Mouse (Mus musculus): ENCODE results near the gene Ctps2. TPM values are rescaled to one million over a fixed set of nuclear protein-coding genes. Genes with fewer than 3 reads are reported as not detected.

The Ctps2 gene
- total and polyA plus RNA-seq, 3 experiments, result 31.0 to 31.8 TPM; not detected in 1

DNA sequence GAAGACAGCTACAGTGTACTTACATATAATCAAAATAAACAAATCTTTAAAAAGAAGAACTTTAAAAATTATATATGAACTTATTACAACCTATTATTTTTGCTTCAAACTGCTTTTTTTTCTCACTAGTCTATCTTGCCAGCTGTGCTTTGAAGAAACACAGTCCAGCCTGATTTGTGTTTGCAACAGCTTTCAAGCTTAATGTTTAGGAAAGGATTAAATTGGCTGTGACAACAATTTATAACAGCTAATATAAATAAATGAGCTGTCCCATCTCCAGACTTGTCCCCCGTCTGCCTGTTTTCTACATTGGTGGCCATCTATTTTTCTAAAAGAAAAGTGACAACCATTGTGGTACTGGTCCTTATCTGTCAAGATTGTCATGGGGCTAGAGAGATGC, 41.0 kb downstream of the Ctps2 start:
- Histone ChIP-seq H3K27ac (ENCODE audit: control insufficient read depth, low read depth, low read length) (no peak overlapping the region), H3K79me2 (ENCODE audit: control insufficient read depth, insufficient read depth, low read length, poor library complexity) (no peaks in the 10 kb centered on the region), H3K9ac (ENCODE audit: control insufficient read depth, low read depth, low read length, poor library complexity, severe bottlenecking) (no peak overlapping the region), H3K27me3 (ENCODE audit: control insufficient read depth in 1 of 2, insufficient read depth in 2 of 2, low read length in 2 of 2) (no peaks in the 10 kb centered on the region), H3K9me3 (replicated peaks; ENCODE audit: insufficient read depth, low read length) (no peaks in the 10 kb centered on the region), H3K4me1 (ENCODE audit: control insufficient read depth in 1 of 2, insufficient read depth in 2 of 2, low read length in 2 of 2) (no peaks in the 10 kb centered on the region), H3K4me3 (ENCODE audit: control insufficient read depth in 1 of 2, insufficient read depth in 1 of 2, low read depth in 2 of 2, low read length in 2 of 2) (no peak overlapping the region), H3K36me3 (ENCODE audit: control insufficient read depth in 1 of 2, insufficient read depth in 2 of 2, low read length in 2 of 2) (peaks cover 0 to 4% of the 10 kb centered on the region in 2 experiments; a peak in 1 of 4 replicates)
- TF ChIP-seq MAX (IDR thresholded peaks at IDR 0.05; ENCODE audit: low read length) (no peak), MXI1 (IDR thresholded peaks at IDR 0.05; ENCODE audit: low read depth, low read length) (no peak), USF2 (IDR thresholded peaks at IDR 0.05; ENCODE audit: borderline replicate concordance in 1 of 2, insufficient read depth in 1 of 2, low read depth in 1 of 2, low read length in 2 of 2) (no peak), NRF1 (IDR thresholded peaks at IDR 0.05; ENCODE audit: insufficient read depth, low read depth, low read length, poor library complexity, severe bottlenecking) (no peak), HCFC1 (IDR thresholded peaks at IDR 0.05; ENCODE audit: low read depth, low read length) (no peak), NELFE (IDR thresholded peaks at IDR 0.05; ENCODE audit: low read depth, low read length) (no peak), KAT2A (conservative IDR thresholded peaks at IDR 0.05; ENCODE audit: low read depth, low read length) (no peak), SMC3 (IDR thresholded peaks at IDR 0.05; ENCODE audit: low read depth, low read length) (no peak), UBTF (IDR thresholded peaks at IDR 0.05; ENCODE audit: borderline replicate concordance, insufficient read depth, low read depth, low read length) (no peak), POLR2AphosphoS5 (IDR thresholded peaks at IDR 0.05; ENCODE audit: borderline replicate concordance, low read depth, low read length) (no peak), USF1 (IDR thresholded peaks at IDR 0.05; ENCODE audit: low read depth, low read length) (no peak), SIN3A (IDR thresholded peaks at IDR 0.05; ENCODE audit: low read length) (no peak), MAFK (IDR thresholded peaks at IDR 0.05; ENCODE audit: borderline replicate concordance, low read depth, low read length) (no peak), MEF2A (IDR thresholded peaks at IDR 0.05; ENCODE audit: extremely low read depth, insufficient replicate concordance, low read depth, low read length, poor library complexity, severe bottlenecking) (no peak), ZMIZ1 (IDR thresholded peaks at IDR 0.05; ENCODE audit: low read depth, low read length) (no peak), ETS1 (IDR thresholded peaks at IDR 0.05; ENCODE audit: low read depth, low read length) (no peak), GABPA (IDR thresholded peaks at IDR 0.05; ENCODE audit: low read depth, low read length) (no peak)
- DNase-seq (ENCODE audit: low read depth, low spot score), result no peak

DNA sequence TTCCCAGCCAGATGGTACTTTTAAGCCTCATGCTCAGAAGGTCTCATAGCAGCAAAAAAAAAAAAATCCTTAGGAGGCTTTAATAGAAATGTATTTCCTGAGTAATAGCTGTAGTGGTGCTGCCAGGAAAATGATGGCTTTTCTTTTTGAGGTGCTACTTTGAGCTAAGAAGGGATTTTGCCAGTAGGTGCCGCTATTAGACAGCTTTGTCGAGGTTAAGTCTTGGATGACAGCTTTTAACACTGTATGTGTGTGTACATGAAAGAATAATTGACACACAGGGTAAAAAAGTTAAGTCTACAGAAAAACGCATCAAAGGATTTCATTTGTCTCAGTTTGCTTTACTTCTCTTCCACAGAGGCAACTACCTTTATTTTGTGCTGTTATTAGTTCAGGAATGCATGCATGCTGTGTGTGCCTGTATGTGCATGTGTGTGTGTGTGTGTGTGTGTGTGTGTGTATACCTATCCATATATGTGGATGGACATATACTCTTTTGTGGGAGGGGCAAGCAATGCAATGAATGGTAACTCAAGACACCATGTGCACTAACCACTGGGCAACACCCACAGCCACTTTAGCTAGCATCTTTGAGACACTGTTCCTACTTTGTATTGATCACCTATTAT, 48.9 kb downstream of the Ctps2 start:
- no peaks in the 10 kb centered on the region for H3K79me2 ChIP-seq (ENCODE audit: control insufficient read depth, insufficient read depth, low read length, poor library complexity)
- no peaks in the 10 kb centered on the region for H3K9me3 ChIP-seq (replicated peaks; ENCODE audit: insufficient read depth, low read length)
- no peak overlapping the region for H3K27ac ChIP-seq (ENCODE audit: control insufficient read depth, low read depth, low read length)
- no peaks in the 10 kb centered on the region for H3K4me1 ChIP-seq (ENCODE audit: control insufficient read depth in 1 of 2, insufficient read depth in 2 of 2, low read length in 2 of 2)
- no peak for TF ChIP-seq JUND (IDR thresholded peaks at IDR 0.05; ENCODE audit: low read depth, low read length)
- TF ChIP-seq CHD1 (IDR thresholded peaks at IDR 0.05; ENCODE audit: low read depth, low read length), result no peak
- peak; percentile 52; the same call in 1 of the 2 replicates for TF ChIP-seq ZC3H11A (IDR thresholded peaks at IDR 0.05; ENCODE audit: low read depth, low read length)
- no peak for TF ChIP-seq TAL1 (IDR thresholded peaks at IDR 0.05; ENCODE audit: low read length)
- peak; percentile 92 for TF ChIP-seq RAD21 (IDR thresholded peaks at IDR 0.05; ENCODE audit: low read depth, low read length)
- no peak for TF ChIP-seq KAT2A (conservative IDR thresholded peaks at IDR 0.05; ENCODE audit: low read depth, low read length)
- peak; percentile 74 for TF ChIP-seq SMC3 (IDR thresholded peaks at IDR 0.05; ENCODE audit: low read depth, low read length)
- TF ChIP-seq EP300 (IDR thresholded peaks at IDR 0.05; ENCODE audit: low read depth in 1 of 2, low read length in 2 of 2), result no peak
- TF ChIP-seq SIN3A (IDR thresholded peaks at IDR 0.05; ENCODE audit: low read length), result no peak
- peak; percentile 44 to 82 (median 47) for TF ChIP-seq CTCF (IDR thresholded peaks at IDR 0.05 in 2 of 3, conservative IDR thresholded peaks at IDR 0.05 in 1 of 3; ENCODE audit: control insufficient read depth in 1 of 3, insufficient read depth in 1 of 3, low read depth in 2 of 3, low read length in 3 of 3, poor library complexity in 1 of 3, severe bottlenecking in 1 of 3)
- TF ChIP-seq MYC (IDR thresholded peaks at IDR 0.05; ENCODE audit: low read depth, low read length), result no peak
- no peak for TF ChIP-seq USF1 (IDR thresholded peaks at IDR 0.05; ENCODE audit: low read depth, low read length)
- peak; percentile 75 for DNase-seq (ENCODE audit: low read depth, low spot score)
- no peak overlapping the region for H3K4me3 ChIP-seq (ENCODE audit: control insufficient read depth in 1 of 2, insufficient read depth in 1 of 2, low read depth in 2 of 2, low read length in 2 of 2)
- H3K27me3 ChIP-seq (ENCODE audit: control insufficient read depth in 1 of 2, insufficient read depth in 2 of 2, low read length in 2 of 2), result no peaks in the 10 kb centered on the region
- H3K36me3 ChIP-seq (ENCODE audit: control insufficient read depth in 1 of 2, insufficient read depth in 2 of 2, low read length in 2 of 2), result no peaks in the 10 kb centered on the region
- no peak overlapping the region for H3K9ac ChIP-seq (ENCODE audit: control insufficient read depth, low read depth, low read length, poor library complexity, severe bottlenecking)
